Mouse (Mus musculus) forebrain, embryonic 16.5 days (tissue): Measurements from ENCODE around the gene Ggta1. TPM values are rescaled to one million over a fixed set of nuclear protein-coding genes. Genes with fewer than 3 reads are reported as not detected.

ENCODE experiments used
- ATAC-seq: fragments of 200-750 bp; cut with Nextera tagmentation; 2 replicates; pipeline ENCODE4 v1.8.0; 2017; ENCODE audit warnings: mild to moderate bottlenecking, moderate library complexity
- H3K27ac ChIP-seq: fragments of 300-500 bp; sonication (generic); 2 replicates; pipeline ENCODE4 v1.5.1; 2014; ENCODE audit warnings: low read length, control low read depth
- H3K27me3 ChIP-seq: fragments of 300-500 bp; sonication (generic); replicated peaks from 2 replicates; pipeline ENCODE4 v1.6.1; 2014; ENCODE audit warnings: low read length; ENCODE audit not compliant: control insufficient read depth, insufficient read depth
- H3K36me3 ChIP-seq: fragments of 300-500 bp; sonication (generic); 2 replicates; pipeline ENCODE4 v1.6.1; 2014; ENCODE audit not compliant: control insufficient read depth, insufficient read depth
- H3K4me1 ChIP-seq: fragments of 300-500 bp; sonication (generic); replicated peaks from 2 replicates; pipeline ENCODE4 v1.6.1; 2014; ENCODE audit warnings: low read length; ENCODE audit not compliant: control insufficient read depth, insufficient read depth
- H3K4me2 ChIP-seq: fragments of 300-500 bp; sonication (generic); 2 replicates; pipeline ENCODE4 v1.6.1; 2014; ENCODE audit warnings: mild to moderate bottlenecking, low read length, control low read depth
- H3K4me3 ChIP-seq: fragments of 300-500 bp; sonication (generic); replicated peaks from 2 replicates; pipeline ENCODE4 v1.5.1; 2014; ENCODE audit warnings: mild to moderate bottlenecking, low read length, control low read depth
- H3K9ac ChIP-seq: fragments of 300-500 bp; sonication (generic); replicated peaks from 2 replicates; pipeline ENCODE4 v1.6.1; 2014; ENCODE audit warnings: low read depth, low read length, control low read depth
- H3K9me3 ChIP-seq: fragments of 300-500 bp; sonication (generic); 2 replicates; pipeline ENCODE4 v1.6.1; 2016; ENCODE audit warnings: low read length; ENCODE audit not compliant: control insufficient read depth
- WGBS: fragments of 180-500 bp; shearing (Covaris S2); extraction: QIAGEN DNeasy Blood & Tissue Kit; methylation state at CpG from one replicate; pipeline ENCODE4 v1.1.7; 2014; 5-methylcytosine and 5-hydroxymethylcytosine counted together
- polyA plus RNA-seq: library from polyadenylated mRNA; unstranded; fragments of >200 nt; fragmentation: Nextera tagmentation; extraction: Ambion mirVana; gene quantifications from 2 replicates; pipeline ENCODE4 v1.2.1, GENCODE M21; 2015

Gene Ggta1
- polyA plus RNA-seq, 1 experiment from 2014 or later = 4.1 TPM

DNA sequence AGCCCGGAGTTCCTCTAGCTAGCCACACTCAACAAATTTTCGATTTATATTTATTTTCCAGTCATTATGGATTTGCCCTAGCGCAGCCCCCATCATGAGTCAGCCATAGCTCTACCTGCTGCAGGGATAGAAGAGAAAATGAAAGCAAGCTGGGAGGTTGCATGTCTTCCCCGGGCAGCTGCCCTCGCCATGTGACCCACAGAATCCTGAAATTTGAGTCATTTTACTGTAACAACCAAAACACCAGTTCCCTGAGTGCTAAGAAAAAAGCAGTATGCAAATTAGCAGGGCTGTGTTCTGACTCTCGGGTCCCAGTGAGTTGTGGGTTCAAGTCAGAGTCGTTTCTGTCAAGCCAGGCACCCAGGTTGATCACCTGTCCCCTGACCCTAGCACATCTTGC lies 15.6 kb downstream of the Ggta1 start:
- Histone ChIP-seq H3K27me3 (no peaks in the 10 kb centered on the region), H3K9me3 (no peaks in the 10 kb centered on the region), H3K4me3 (no peak overlapping the region), H3K36me3 (no peaks in the 10 kb centered on the region), H3K4me1 (no peaks in the 10 kb centered on the region), H3K27ac (no peak overlapping the region), H3K9ac (no peak overlapping the region), H3K4me2 (no peak overlapping the region)
- no peak for ATAC-seq
- whole genome bisulfite sequencing = 89% methylated on average over 7 of the region's 7 CpGs

DNA sequence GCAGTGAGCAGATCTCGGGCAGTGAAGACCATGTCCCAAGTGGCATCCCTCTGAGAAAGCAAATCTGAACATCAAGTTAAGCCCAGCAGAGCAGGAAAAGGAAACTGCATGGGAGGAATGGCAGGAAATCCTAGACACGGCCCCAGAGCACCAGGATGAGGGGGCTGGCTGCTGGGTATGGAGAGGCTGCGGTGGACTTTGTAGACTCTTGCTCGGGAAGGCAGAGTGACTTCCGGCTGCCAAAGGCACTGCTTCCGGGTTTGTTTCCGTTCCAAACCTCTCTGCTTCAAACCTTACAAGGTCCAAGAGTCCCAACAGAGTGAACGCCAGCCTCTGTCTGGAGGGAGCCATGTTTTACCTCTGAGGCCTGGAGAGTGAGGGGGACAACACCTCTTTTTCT lies 16.2 kb downstream of the Ggta1 start:
- H3K27ac ChIP-seq = no peak overlapping the region
- no peaks in the 10 kb centered on the region for H3K27me3 ChIP-seq
- H3K4me2 ChIP-seq = no peak overlapping the region
- H3K9ac ChIP-seq = no peak overlapping the region
- no peaks in the 10 kb centered on the region for H3K36me3 ChIP-seq
- no peaks in the 10 kb centered on the region for H3K9me3 ChIP-seq
- H3K4me1 ChIP-seq = no peaks in the 10 kb centered on the region
- WGBS = 92% methylated on average over 8 of the region's 8 CpGs
- no peak overlapping the region for H3K4me3 ChIP-seq
- no peak for ATAC-seq

DNA sequence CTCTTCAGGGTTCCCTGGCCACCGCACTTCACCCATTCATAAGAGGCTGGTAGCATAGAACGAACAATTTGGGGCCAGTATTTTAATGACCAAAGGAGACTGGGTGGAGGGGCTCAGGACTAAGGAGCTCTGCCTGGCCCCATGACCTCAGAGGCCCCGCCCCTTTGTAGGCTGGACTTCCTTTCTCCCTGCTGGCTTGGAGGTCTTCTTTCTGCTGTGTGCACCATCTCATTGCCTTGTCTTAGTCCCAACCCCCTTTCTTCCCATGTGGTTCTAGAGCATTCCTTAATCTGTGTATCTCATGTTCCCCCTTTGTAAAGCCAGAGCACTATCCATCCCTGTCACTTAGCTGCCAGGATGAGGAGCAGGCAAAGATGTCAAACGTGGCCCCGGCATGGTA lies 16.7 kb downstream of the Ggta1 start:
- 81% methylated on average over 5 of the region's 5 CpGs for WGBS
- H3K4me1 ChIP-seq = no peaks in the 10 kb centered on the region
- no peaks in the 10 kb centered on the region for H3K9me3 ChIP-seq
- ATAC-seq = no peak
- no peaks in the 10 kb centered on the region for H3K27me3 ChIP-seq
- no peak overlapping the region for H3K9ac ChIP-seq
- H3K27ac ChIP-seq = no peak overlapping the region
- H3K4me2 ChIP-seq = no peak overlapping the region
- H3K4me3 ChIP-seq = no peak overlapping the region
- H3K36me3 ChIP-seq = no peaks in the 10 kb centered on the region

DNA sequence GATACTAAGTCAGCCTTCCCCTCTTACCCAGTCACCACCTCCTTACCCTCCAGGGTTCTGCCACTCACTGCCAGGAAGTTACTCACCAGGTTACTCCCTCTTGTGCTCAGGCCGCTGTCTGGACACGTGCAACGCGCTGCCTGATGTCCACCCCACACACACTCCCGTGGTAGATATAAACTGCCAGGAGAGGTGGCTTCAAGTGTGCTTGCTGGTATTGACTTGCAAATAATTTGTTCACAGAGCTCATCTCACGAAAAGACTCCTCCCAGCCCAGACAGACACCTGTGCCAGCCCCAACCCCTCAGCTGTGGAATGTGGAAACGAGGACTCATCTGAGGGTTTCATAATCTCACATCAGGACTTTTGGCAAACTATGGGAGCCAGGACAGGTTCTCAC lies 17.4 kb downstream of the Ggta1 start:
- WGBS = 80% methylated on average over 7 of the region's 7 CpGs
- no peaks in the 10 kb centered on the region for H3K27me3 ChIP-seq
- no peak overlapping the region for H3K4me2 ChIP-seq
- H3K4me1 ChIP-seq = no peaks in the 10 kb centered on the region
- no peaks in the 10 kb centered on the region for H3K9me3 ChIP-seq
- no peak overlapping the region for H3K9ac ChIP-seq
- H3K36me3 ChIP-seq = no peaks in the 10 kb centered on the region
- no peak for ATAC-seq
- no peak overlapping the region for H3K27ac ChIP-seq
- H3K4me3 ChIP-seq = no peak overlapping the region

DNA sequence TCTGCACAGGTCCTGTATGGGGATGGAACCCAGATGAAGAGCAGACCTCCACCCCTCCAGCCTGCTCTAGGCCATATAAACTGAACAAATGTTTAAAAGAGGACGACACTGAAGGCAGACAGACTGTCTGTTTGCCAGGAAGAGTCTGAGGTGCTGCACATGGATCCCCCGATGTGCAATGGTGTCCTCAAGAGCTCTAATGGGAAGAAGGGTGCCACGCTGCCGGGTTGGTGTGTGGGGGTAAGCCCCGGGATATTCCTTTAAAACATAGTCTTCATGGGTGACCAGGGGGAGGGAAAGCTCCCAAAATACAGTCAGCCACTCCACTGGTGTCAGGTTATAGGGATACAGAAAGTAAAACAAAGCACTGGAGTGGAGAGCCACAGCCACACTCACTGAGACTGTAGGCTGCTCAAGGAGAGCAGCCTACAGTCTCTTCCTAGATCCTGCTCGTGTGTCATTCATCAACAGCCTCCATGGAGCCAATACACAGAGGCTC lies 18.2 kb downstream of the Ggta1 start:
- H3K4me1 ChIP-seq = no peaks in the 10 kb centered on the region
- H3K36me3 ChIP-seq = no peaks in the 10 kb centered on the region
- no peaks in the 10 kb centered on the region for H3K9me3 ChIP-seq
- no peaks in the 10 kb centered on the region for H3K27me3 ChIP-seq
- no peak overlapping the region for H3K4me2 ChIP-seq
- no peak overlapping the region for H3K27ac ChIP-seq
- ATAC-seq = no peak
- H3K9ac ChIP-seq = no peak overlapping the region
- no peak overlapping the region for H3K4me3 ChIP-seq
- 77% methylated on average over 6 of the region's 6 CpGs for WGBS

DNA sequence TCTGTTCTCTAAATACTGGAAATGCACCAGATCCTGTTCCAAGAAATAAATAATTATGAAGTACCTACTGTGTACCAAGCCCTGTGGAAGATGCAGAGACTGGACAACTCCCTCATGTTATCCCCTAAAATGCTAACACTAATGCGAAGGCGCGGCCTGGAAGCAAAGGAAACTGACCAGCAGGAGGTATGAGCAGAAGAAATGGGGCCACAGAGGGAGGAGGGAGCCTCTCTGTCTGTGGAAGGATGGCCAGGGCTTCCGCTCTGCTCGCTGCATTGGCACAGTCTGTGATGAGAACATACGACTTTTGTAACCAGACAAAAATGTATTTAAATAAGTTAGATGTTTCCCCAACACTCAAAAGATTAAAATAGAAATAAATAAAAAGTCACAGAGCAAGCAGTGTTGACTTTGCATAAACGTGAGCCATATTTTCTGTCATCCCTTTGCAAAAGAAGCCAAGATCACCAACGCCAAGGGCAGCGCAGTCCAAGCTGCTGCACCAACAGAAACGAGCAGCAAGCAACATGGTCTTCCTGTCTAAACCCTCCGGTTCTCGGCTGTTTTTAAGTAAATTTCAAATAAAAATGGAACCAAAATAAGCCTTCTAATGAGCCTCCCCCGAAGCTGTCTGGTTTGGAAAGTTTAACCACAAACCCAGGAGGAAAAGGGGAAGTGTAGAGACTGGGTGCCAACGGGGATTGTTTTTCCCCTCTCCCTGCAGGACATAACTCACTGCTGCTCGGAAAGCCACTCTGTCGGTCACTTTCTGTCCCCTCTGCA lies 18.9 kb downstream of the Ggta1 start:
- H3K9ac ChIP-seq = no peak overlapping the region
- 68% methylated on average over 16 of the region's 16 CpGs for WGBS
- no peak overlapping the region for H3K4me3 ChIP-seq
- H3K4me2 ChIP-seq = no peak overlapping the region
- H3K4me1 ChIP-seq = no peaks in the 10 kb centered on the region
- no peak for ATAC-seq
- H3K27ac ChIP-seq = no peak overlapping the region
- no peaks in the 10 kb centered on the region for H3K27me3 ChIP-seq
- H3K36me3 ChIP-seq = no peaks in the 10 kb centered on the region
- no peaks in the 10 kb centered on the region for H3K9me3 ChIP-seq

DNA sequence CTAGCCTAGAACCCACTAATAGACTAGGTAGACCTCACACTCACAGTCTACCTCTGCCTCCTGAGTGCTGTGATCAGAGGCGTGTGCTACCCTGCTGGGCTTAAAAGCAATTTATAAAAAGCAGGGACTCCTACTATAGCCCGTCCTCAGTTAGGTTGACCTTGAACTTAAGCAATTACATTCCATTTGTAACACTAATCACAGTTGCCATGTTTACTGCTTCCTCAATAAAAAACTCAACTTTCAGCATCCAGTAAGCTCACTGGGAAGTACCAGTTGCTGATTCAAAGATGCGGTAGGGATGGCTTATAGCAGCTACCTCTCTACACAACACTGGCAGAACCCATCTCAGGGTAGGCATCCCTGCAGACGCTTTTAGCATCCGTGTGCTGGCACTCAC lies 19.7 kb downstream of the Ggta1 start:
- no peaks in the 10 kb centered on the region for H3K9me3 ChIP-seq
- H3K27me3 ChIP-seq = no peaks in the 10 kb centered on the region
- no peaks in the 10 kb centered on the region for H3K4me1 ChIP-seq
- no peak overlapping the region for H3K4me3 ChIP-seq
- WGBS = 70% methylated on average over 5 of the region's 5 CpGs
- no peaks in the 10 kb centered on the region for H3K36me3 ChIP-seq
- no peak overlapping the region for H3K9ac ChIP-seq
- H3K27ac ChIP-seq = no peak overlapping the region
- H3K4me2 ChIP-seq = no peak overlapping the region
- ATAC-seq = no peak

DNA sequence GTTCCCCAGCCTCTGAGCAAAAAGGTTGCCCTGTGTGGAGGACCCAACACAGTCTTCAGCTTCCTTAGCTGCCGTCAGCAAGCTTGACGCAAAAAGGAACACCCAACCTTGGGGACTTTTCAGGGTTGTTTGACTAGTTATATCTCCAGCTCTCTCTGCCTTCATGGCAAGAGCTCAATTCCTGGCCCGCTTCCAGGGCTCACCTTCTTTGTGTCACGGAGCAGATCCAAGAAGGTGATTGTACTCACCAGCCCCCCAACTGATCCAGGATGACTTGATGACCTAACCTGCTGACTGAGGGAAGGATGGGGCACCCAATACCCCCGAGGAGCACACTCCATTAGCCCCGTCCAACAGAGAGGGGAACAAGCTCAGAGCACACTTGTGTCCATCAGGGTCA lies 21.0 kb downstream of the Ggta1 start:
- H3K4me1 ChIP-seq = no peaks in the 10 kb centered on the region

DNA sequence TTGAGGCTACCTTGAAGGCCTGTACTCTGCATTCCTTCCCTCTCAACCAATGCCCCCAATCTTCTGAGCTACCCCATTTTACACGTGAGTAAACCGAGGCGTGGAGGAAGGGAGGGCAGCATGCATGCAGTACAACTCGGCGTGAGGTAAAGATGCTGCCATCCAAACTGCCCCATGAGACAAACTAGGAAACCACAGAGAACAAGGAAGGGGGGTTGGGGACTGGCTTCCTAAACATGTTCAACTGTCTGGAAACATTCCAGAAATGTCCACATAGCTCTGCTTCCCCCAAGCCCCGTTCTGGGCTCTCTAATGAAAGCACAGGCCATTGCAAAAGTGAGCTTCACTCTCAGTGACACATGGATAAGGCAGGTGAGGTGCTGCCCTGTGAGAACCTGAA lies 21.6 kb downstream of the Ggta1 start:
- H3K27ac ChIP-seq = no peak overlapping the region
- no peaks in the 10 kb centered on the region for H3K36me3 ChIP-seq
- no peaks in the 10 kb centered on the region for H3K4me1 ChIP-seq
- no peak overlapping the region for H3K4me2 ChIP-seq
- H3K27me3 ChIP-seq = no peaks in the 10 kb centered on the region
- WGBS = 89% methylated on average over 6 of the region's 6 CpGs
- no peak for ATAC-seq
- no peak overlapping the region for H3K9ac ChIP-seq
- no peaks in the 10 kb centered on the region for H3K9me3 ChIP-seq
- H3K4me3 ChIP-seq = no peak overlapping the region

More for the DNA sequence above, 21.0 kb downstream of the Ggta1 start:
- Histone ChIP-seq H3K4me3 (no peak overlapping the region), H3K4me2 (no peak overlapping the region), H3K9me3 (no peaks in the 10 kb centered on the region), H3K36me3 (no peaks in the 10 kb centered on the region), H3K27me3 (no peaks in the 10 kb centered on the region), H3K9ac (no peak overlapping the region), H3K27ac (no peak overlapping the region)
- WGBS = 88% methylated on average over 6 of the region's 6 CpGs
- no peak for ATAC-seq

DNA sequence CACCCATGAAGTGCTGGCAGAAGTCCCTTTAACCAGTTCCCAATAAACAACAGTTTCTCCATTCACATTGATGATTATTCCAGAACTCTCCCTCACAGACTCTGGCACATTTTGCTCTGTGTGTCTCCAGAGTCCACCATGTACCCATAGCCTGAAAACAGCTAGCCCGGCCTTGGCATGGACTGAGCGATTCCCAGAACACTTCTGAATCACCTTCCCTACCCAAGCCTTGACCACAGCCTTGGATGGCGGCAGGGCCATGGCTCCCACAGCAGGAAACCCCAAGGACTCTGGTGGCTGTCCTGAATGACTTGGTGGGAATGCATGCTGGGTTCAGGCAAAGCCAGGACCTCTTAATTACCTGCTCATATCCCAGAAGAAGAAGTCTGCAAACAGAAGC lies 22.6 kb downstream of the Ggta1 start:
- H3K36me3 ChIP-seq = no peaks in the 10 kb centered on the region

More for the DNA sequence above, 22.6 kb downstream of the Ggta1 start:
- H3K9ac ChIP-seq = no peak overlapping the region
- H3K4me1 ChIP-seq = no peaks in the 10 kb centered on the region
- no peak for ATAC-seq
- H3K4me3 ChIP-seq = no peak overlapping the region
- no peak overlapping the region for H3K27ac ChIP-seq
- WGBS = 82% methylated on average over 3 of the region's 3 CpGs
- no peak overlapping the region for H3K4me2 ChIP-seq
- no peaks in the 10 kb centered on the region for H3K27me3 ChIP-seq
- H3K9me3 ChIP-seq = no peaks in the 10 kb centered on the region
